Mouse (Mus musculus) hindbrain, postnatal 0 days (tissue): Measurements from ENCODE around the gene Igsf3. TPM values are rescaled to one million over a fixed set of nuclear protein-coding genes. Genes with fewer than 3 reads are reported as not detected.
A peak's percentile ranks its signal among the peaks of the same experiment; 100 is the strongest.

Experiments used
- ATAC-seq: fragments of 200-750 bp; cut with Nextera tagmentation; 2 replicates; pipeline ENCODE4 v1.8.0; 2017; ENCODE audit warnings: mild to moderate bottlenecking, moderate TSS enrichment, moderate library complexity
- DNase-seq: peaks from one replicate; pipeline ENCODE4 v3.0.0-alpha.2; 2015; ENCODE audit warnings: low spot score
- H3K27ac ChIP-seq: fragments of 300-500 bp; sonication (generic); 2 replicates; pipeline ENCODE4 v1.5.1; 2014; ENCODE audit warnings: mild to moderate bottlenecking
- H3K27me3 ChIP-seq: fragments of 300-500 bp; sonication (generic); 2 replicates; pipeline ENCODE4 v1.6.1; 2014; ENCODE audit warnings: low read length, mixed read lengths; ENCODE audit not compliant: insufficient read depth
- H3K36me3 ChIP-seq: fragments of 300-500 bp; sonication (generic); 2 replicates; pipeline ENCODE4 v1.6.1; 2014; ENCODE audit warnings: low read length, mixed read lengths; ENCODE audit not compliant: insufficient read depth
- H3K4me1 ChIP-seq: fragments of 300-500 bp; sonication (generic); 2 replicates; pipeline ENCODE4 v1.6.1; 2014; ENCODE audit warnings: antibody characterized with exemption, low read length, mixed read lengths; ENCODE audit not compliant: insufficient read depth
- H3K4me2 ChIP-seq: fragments of 300-500 bp; sonication (generic); 2 replicates; pipeline ENCODE4 v1.6.1; 2014; ENCODE audit warnings: low read depth, mild to moderate bottlenecking, low read length, moderate library complexity, mixed read lengths
- H3K4me3 ChIP-seq: fragments of 300-500 bp; sonication (generic); 2 replicates; pipeline ENCODE4 v1.5.1; 2014; ENCODE audit warnings: low read length
- H3K9ac ChIP-seq: fragments of 300-500 bp; sonication (generic); replicated peaks from 2 replicates; pipeline ENCODE4 v1.6.1; 2014; ENCODE audit warnings: mild to moderate bottlenecking, low read length, moderate library complexity, mixed read lengths
- H3K9me3 ChIP-seq: fragments of 300-500 bp; sonication (generic); 2 replicates; pipeline ENCODE4 v1.6.1; 2016; ENCODE audit warnings: low read length, mixed read lengths
- CTCF ChIP-seq: IDR thresholded peaks from 2 replicates; pipeline ENCODE4 v1.5.1; 2016; ENCODE audit warnings: antibody characterized with exemption, control low read depth, low read depth
- WGBS: fragments of 180-500 bp; shearing (Covaris S2); extraction: QIAGEN DNeasy Blood & Tissue Kit; methylation state at CpG from one replicate; pipeline ENCODE4 v1.1.7; 2014; 5-methylcytosine and 5-hydroxymethylcytosine counted together
- polyA plus RNA-seq: library from polyadenylated mRNA; unstranded; fragments of >200 nt; fragmentation: Nextera tagmentation; extraction: Ambion mirVana; gene quantifications from 2 replicates; pipeline ENCODE4 v1.2.1, GENCODE M21; 2015
- total RNA-seq: library from RNA; depleted of rRNA; stranded (reverse); fragments of >200 nt; gene quantifications from 2 replicates; pipeline ENCODE4 v1.2.3, GENCODE M21; 2014

The Igsf3 gene
- total and polyA plus RNA-seq, 2 experiments from 2014 or later, result 65.7 to 76.3 TPM

GRCm38 (mm10) chr3:101492908-101493307 lies 116.0 kb downstream of the Igsf3 start:
- ATAC-seq, result no peak
- Histone ChIP-seq H3K4me2 (no peak overlapping the region), H3K27ac (no peak overlapping the region), H3K36me3 (no peaks in the 10 kb centered on the region), H3K4me3 (no peak overlapping the region), H3K4me1 (0 out of 2 replicates have a peak, but pooled peaks cover 2% of the 10 kb centered on the region), H3K9ac (no peak overlapping the region), H3K27me3 (no peaks in the 10 kb centered on the region), H3K9me3 (no peaks in the 10 kb centered on the region)
- 82% methylated on average over 6 of the region's 6 CpGs for WGBS
- TF ChIP-seq CTCF, result no peak
- no peak for DNase-seq

GRCm38 (mm10) chr3:101493937-101494459 lies 117.1 kb downstream of the Igsf3 start:
- no peak overlapping the region for H3K4me3 ChIP-seq
- H3K9me3 ChIP-seq, result no peaks in the 10 kb centered on the region
- H3K27me3 ChIP-seq, result no peaks in the 10 kb centered on the region
- 0 out of 2 replicates have a peak, but pooled peaks cover 2% of the 10 kb centered on the region for H3K4me1 ChIP-seq
- H3K27ac ChIP-seq, result 0 out of 2 replicates have a peak overlapping the region, but pooled peaks have one; percentile 8
- ATAC-seq, result peak; percentile 87
- no peaks in the 10 kb centered on the region for H3K36me3 ChIP-seq
- 46% methylated on average over 10 of the region's 10 CpGs for WGBS
- peak; percentile 99 for TF ChIP-seq CTCF
- H3K4me2 ChIP-seq, result no peak overlapping the region
- no peak overlapping the region for H3K9ac ChIP-seq
- peak; percentile 97 for DNase-seq

- no peak for ATAC-seq
- no peaks in the 10 kb centered on the region for H3K36me3 ChIP-seq
- no peaks in the 10 kb centered on the region for H3K9me3 ChIP-seq
- WGBS, result 72% methylated on average over 10 of the region's 10 CpGs
- H3K4me3 ChIP-seq, result no peak overlapping the region
- DNase-seq, result no peak
- no peaks in the 10 kb centered on the region for H3K27me3 ChIP-seq
- no peak overlapping the region for H3K27ac ChIP-seq
- no peak for TF ChIP-seq CTCF
- H3K9ac ChIP-seq, result no peak overlapping the region
- H3K4me1 ChIP-seq, result 0 out of 2 replicates have a peak, but pooled peaks cover 2% of the 10 kb centered on the region
- H3K4me2 ChIP-seq, result no peak overlapping the region
Observed at GRCm38 (mm10) chr3:101497432-101498030, 120.6 kb downstream of the Igsf3 start.

- Histone ChIP-seq H3K27me3 (no peaks in the 10 kb centered on the region), H3K9ac (no peak overlapping the region), H3K27ac (no peak overlapping the region), H3K9me3 (no peaks in the 10 kb centered on the region), H3K4me2 (no peak overlapping the region), H3K36me3 (no peaks in the 10 kb centered on the region), H3K4me3 (no peak overlapping the region), H3K4me1 (no peaks in the 10 kb centered on the region)
- DNase-seq (no peak), ATAC-seq (no peak)
- no peak for TF ChIP-seq CTCF
- 69% methylated on average over 6 of the region's 6 CpGs for WGBS
Observed at GRCm38 (mm10) chr3:101499906-101500305, 123.0 kb downstream of the Igsf3 start.

GRCm38 (mm10) chr3:101500393-101501051 lies 123.6 kb downstream of the Igsf3 start:
- ATAC-seq (0 out of 2 replicates have a peak, but pooled peaks have one; percentile 17), DNase-seq (no peak)
- H3K9ac ChIP-seq, result no peak overlapping the region

GRCm38 (mm10) chr3:101501611-101502010 lies 124.7 kb downstream of the Igsf3 start:
- H3K4me2 ChIP-seq, result no peak overlapping the region
- no peaks in the 10 kb centered on the region for H3K27me3 ChIP-seq
- no peak overlapping the region for H3K9ac ChIP-seq
- DNase-seq (no peak), ATAC-seq (no peak)
- no peak overlapping the region for H3K4me3 ChIP-seq
- whole genome bisulfite sequencing, result 77% methylated on average over 4 of the region's 4 CpGs
- H3K36me3 ChIP-seq, result no peaks in the 10 kb centered on the region
- no peaks in the 10 kb centered on the region for H3K9me3 ChIP-seq
- H3K27ac ChIP-seq, result no peak overlapping the region
- H3K4me1 ChIP-seq, result peaks cover 7% of the 10 kb centered on the region; the same call in 1 of the 2 replicates
- no peak for TF ChIP-seq CTCF

More at GRCm38 (mm10) chr3:101500393-101501051, 123.6 kb downstream of the Igsf3 start:
- no peak overlapping the region for H3K4me2 ChIP-seq
- H3K36me3 ChIP-seq, result no peaks in the 10 kb centered on the region
- no peaks in the 10 kb centered on the region for H3K9me3 ChIP-seq
- 69% methylated on average over 11 of the region's 11 CpGs for WGBS
- H3K27me3 ChIP-seq, result no peaks in the 10 kb centered on the region
- TF ChIP-seq CTCF, result no peak
- no peak overlapping the region for H3K27ac ChIP-seq
- no peak overlapping the region for H3K4me3 ChIP-seq
- no peaks in the 10 kb centered on the region for H3K4me1 ChIP-seq
